Mouse (Mus musculus): Measurements from ENCODE around the gene Cyp4x1.

Cyp4x1 gene

GRCm38 (mm10) chr4:115056921-115057673 lies 77.0 kb downstream of the Cyp4x1 start:
- DNase-seq: peak; percentile 60 to 72

DNA sequence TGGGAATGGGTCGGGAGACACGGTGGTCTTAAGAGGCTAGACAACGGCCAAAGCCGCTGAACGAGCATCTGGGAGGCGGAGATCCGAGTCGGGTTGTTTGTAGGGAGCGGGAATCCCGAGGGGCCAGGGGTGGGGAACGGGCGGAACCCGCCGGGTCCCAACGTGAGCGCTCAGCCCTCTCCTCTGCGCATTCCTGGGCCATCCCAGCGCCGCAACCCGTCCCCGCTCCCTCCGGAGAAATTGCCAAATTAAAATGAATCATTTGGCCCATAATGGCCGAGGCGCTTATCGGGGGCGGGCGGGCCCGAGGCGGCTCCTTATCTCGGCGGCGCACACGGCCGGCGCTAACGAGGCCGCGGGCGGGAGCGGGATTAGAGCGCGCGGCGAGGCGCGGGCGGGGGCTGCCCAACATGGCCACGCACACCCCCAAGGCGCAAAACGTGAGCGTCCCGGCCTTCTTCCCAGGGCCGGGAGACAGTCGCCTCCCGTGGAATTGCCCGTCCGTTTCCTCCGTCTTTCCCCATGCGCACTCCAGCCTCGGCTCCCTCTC lies 77.6 kb downstream of the Cyp4x1 start, which contains the start of gene Tal1:
TSS of gene Tal1 (plus strand) at position 56 of the 550 bp plus-strand sequence.
- peak in 1 of 2 experiments; percentile 54 for DNase-seq

Data from kidney, postnatal 36 days (tissue).